Mouse (Mus musculus) lung, adult 2 months (tissue): ENCODE results near the gene Cacna1i.

ENCODE experiments used
- CTCF ChIP-seq: fragments of 200-500 bp; IDR thresholded peaks from 2 replicates; pipeline ENCODE4 v1.5.1; 2011; ENCODE audit warnings: mild to moderate bottlenecking, low read length, control low read depth; ENCODE audit not compliant: insufficient read depth
- POLR2A ChIP-seq: fragments of 200-500 bp; IDR thresholded peaks from 2 replicates; pipeline ENCODE4 v1.6.1; 2011; ENCODE audit warnings: low read depth, mild to moderate bottlenecking, control low read depth, low read length, borderline replicate concordance; ENCODE audit errors: extremely low read depth

- no peak for TF ChIP-seq POLR2A
- no peak for TF ChIP-seq CTCF
Observed at GRCm38 (mm10) chr15:80286851-80287415, at the start of gene Cacna1i.
